Mouse (Mus musculus): Measurements from ENCODE around the gene Gpr162.
A peak's percentile ranks its signal among the peaks of the same experiment; 100 is the strongest.

Gpr162 gene

DNA sequence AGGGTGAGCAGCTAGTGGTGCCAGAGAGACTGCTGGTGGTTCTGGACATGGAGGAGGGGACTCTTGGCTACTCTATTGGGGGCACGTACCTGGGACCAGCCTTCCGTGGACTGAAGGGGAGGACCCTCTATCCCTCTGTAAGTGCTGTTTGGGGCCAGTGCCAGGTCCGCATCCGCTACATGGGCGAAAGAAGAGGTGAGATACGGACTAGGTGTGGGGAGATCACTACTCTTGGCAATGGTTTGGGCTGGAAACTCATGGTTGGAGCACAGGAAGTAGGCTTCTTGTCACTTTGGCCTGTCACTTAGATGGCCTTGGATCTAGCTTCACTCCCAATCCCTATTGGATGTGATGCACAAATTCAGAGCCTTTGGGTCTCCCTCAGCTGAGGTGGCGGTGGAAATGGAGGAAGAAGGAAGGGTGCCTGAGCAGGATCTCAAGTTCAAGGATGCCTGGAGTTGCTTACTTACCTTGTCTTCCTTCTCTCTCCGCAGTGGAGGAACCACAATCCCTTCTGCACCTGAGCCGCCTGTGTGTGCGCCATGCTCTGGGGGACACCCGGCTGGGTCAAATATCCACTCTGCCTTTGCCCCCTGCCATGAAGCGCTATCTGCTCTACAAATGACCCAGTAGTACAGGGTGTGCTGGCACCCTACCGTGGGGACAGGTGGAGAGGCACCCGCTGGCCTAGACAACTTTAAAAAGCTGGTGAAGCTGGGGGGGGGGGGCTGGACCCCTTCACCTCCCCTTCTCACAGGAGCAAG lies 53.8 kb downstream of the Gpr162 start:
- peak; percentile 25 for DNase-seq

DNA sequence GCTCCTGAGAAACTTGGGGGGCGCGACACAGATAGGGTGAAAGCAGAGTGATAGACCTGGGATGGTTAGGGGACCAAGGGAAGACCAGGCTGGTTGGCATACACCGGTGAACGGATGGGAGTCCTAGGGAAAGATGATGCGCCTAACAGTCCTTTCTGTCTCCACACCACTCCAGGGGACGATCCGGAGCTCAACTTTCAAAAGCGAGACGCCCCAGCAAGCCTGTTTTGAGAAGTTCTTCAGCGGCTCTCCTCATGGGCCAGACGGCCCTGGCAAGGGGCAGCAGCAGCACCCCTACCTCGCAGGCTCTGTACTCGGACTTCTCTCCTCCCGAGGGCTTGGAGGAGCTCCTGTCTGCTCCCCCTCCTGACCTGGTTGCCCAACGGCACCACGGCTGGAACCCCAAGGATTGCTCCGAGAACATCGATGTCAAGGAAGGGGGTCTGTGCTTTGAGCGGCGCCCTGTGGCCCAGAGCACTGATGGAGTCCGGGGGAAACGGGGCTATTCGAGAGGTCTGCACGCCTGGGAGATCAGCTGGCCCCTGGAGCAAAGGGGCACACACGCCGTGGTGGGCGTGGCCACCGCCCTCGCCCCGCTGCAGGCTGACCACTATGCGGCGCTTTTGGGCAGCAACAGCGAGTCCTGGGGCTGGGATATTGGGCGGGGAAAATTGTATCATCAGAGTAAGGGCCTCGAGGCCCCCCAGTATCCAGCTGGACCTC lies 54.6 kb downstream of the Gpr162 start:
- DNase-seq, result peak; percentile 86

All from cerebellum, adult 8-10 months (tissue).